Mouse (Mus musculus) lung, embryonic 16.5 days (tissue): ENCODE measurements at regions not wholly inside any gene's neighbourhood (a gene's known extent, or its start where the extent isn't known, plus 50 kb on each side); places are given as distances from the start of the nearest gene placed in this dataset.

Experiments used
- ATAC-seq: fragments of 200-750 bp; cut with Nextera tagmentation; 2 replicates; pipeline ENCODE4 v1.8.0; 2017; ENCODE audit warnings: low read depth, mild to moderate bottlenecking, moderate library complexity
- H3K27ac ChIP-seq: fragments of 300-500 bp; sonication (generic); 2 replicates; pipeline ENCODE4 v1.5.1; 2014; ENCODE audit warnings: mild to moderate bottlenecking, control low read depth, low read length
- H3K27me3 ChIP-seq: fragments of 300-500 bp; sonication (generic); 2 replicates; pipeline ENCODE4 v1.6.1; 2014; ENCODE audit warnings: low read depth, low read length, mixed read lengths; ENCODE audit not compliant: control insufficient read depth, insufficient read depth
- H3K36me3 ChIP-seq: fragments of 300-500 bp; sonication (generic); 2 replicates; pipeline ENCODE4 v1.6.1; 2014; ENCODE audit warnings: low read length; ENCODE audit not compliant: control insufficient read depth, insufficient read depth
- H3K4me1 ChIP-seq: fragments of 300-500 bp; sonication (generic); replicated peaks from 2 replicates; pipeline ENCODE4 v1.6.1; 2014; ENCODE audit warnings: low read length, mixed read lengths; ENCODE audit not compliant: control insufficient read depth, insufficient read depth
- H3K4me2 ChIP-seq: fragments of 300-500 bp; sonication (generic); 2 replicates; pipeline ENCODE4 v1.6.1; 2014; ENCODE audit warnings: low read depth, low read length, control low read depth
- H3K4me3 ChIP-seq: fragments of 300-500 bp; sonication (generic); 2 replicates; pipeline ENCODE4 v1.5.1; 2014; ENCODE audit warnings: mild to moderate bottlenecking, low read length, control low read depth
- H3K9ac ChIP-seq: fragments of 300-500 bp; sonication (generic); 2 replicates; pipeline ENCODE4 v1.6.1; 2014; ENCODE audit warnings: low read length, control low read depth
- H3K9me3 ChIP-seq: fragments of 300-500 bp; sonication (generic); 2 replicates; pipeline ENCODE4 v1.6.1; 2016; ENCODE audit warnings: low read length; ENCODE audit not compliant: control insufficient read depth
- WGBS: fragments of 180-500 bp; shearing (Covaris S2); extraction: QIAGEN DNeasy Blood & Tissue Kit; methylation state at CpG from one replicate; pipeline ENCODE4 v1.1.7; 2014; 5-methylcytosine and 5-hydroxymethylcytosine counted together

DNA sequence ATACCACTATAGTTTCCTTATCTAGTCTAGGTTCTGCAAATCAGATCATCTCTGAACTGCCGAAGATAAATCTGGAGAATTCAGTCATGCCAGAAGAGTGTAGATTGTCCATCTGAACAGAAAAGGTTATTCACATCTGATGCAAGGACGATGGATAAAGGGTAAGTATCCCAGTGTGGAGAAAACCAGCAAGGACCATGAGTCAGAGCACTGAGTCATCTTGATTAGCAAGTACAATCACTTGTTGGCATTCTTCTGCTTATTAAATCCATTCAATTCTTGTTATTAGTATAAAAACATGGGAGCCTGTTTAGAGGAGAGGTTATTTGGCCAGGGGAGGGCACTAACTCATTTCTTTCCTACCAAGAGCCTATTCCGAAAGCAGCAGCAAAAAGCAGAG, 195.7 kb upstream of the Tas2r134 start:
- Histone ChIP-seq H3K4me3 (no peak overlapping the region), H3K27me3 (no peaks in the 10 kb centered on the region), H3K9me3 (no peaks in the 10 kb centered on the region; the same call in 1 of the 2 replicates), H3K27ac (no peak overlapping the region), H3K4me2 (no peak overlapping the region), H3K36me3 (no peaks in the 10 kb centered on the region), H3K9ac (no peak overlapping the region), H3K4me1 (no peaks in the 10 kb centered on the region; the same call in 1 of the 2 replicates)
- no peak for ATAC-seq
- 86% methylated on average over 3 of the region's 3 CpGs for WGBS

- Histone ChIP-seq H3K9me3 (no peaks in the 10 kb centered on the region; the same call in 1 of the 2 replicates), H3K36me3 (no peaks in the 10 kb centered on the region), H3K27ac (no peak overlapping the region), H3K4me2 (no peak overlapping the region), H3K4me1 (no peaks in the 10 kb centered on the region; the same call in 1 of the 2 replicates), H3K4me3 (no peak overlapping the region), H3K9ac (no peak overlapping the region), H3K27me3 (no peaks in the 10 kb centered on the region)
- no peak for ATAC-seq
- 35% methylated on average over 5 of the region's 5 CpGs for WGBS
These were observed 197.6 kb upstream of the Tas2r134 start for GRCm38 (mm10) chr2:51429716-51430115.

DNA sequence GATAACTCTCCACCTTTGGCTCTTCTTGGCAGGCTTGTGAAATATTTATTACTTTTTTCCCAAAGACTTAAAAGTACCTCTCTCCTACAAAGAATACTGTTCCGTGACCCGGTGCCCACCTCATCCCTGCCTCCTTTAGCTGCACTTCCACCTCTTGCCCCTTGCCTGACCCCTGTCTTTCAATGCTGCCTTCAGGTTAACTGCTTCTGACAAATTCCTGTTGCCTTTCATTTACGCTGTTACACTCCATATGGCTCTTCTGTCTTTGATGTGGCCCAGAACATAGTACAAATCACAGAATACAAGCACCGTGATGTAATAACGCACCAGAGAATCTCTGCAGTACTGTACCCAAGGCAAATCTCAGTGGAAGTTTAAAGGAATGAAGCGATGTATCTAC, 204.9 kb upstream of the Tas2r134 start:
- Histone ChIP-seq H3K36me3 (no peaks in the 10 kb centered on the region), H3K9me3 (no peaks in the 10 kb centered on the region), H3K27me3 (no peaks in the 10 kb centered on the region), H3K4me2 (no peak overlapping the region), H3K4me3 (no peak overlapping the region), H3K4me1 (no peaks in the 10 kb centered on the region), H3K9ac (no peak overlapping the region), H3K27ac (no peak overlapping the region)
- no peak for ATAC-seq
- 43% methylated on average over 6 of the region's 6 CpGs for WGBS

DNA sequence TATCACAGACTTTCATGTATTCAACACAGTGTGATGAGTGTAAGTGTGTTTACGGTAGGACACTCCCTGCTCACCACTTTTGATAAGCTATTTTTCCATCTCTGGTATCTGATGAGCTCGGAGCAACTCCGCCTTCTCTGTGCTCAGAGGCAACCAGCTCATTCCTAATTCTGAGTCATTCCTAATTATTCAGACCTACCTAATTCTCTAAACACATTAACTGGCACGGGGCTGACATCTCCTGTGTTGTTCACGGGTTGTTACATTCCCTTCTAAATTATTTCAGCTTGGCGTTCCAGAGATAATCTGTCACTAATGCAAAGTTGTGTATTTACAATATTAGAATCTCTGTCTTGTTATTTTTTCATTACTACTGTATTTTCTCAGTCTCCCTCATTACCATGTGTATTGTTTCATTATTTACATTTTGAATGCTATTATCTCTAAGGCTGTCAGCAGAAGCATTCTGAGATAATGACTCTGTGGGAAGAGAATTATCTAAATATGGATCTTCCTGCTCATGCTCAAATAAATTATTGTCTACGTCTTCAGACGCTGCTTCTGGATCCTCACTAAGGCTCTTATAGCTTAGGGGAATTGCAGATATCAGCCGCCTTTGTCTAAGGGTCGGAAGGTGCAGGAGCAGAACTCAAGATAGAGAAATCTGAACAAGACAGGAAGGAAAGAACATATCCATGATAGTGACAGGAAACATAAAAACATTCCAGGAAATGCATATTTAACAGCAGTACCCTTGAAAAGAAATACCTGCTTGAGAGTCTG, 209.2 kb upstream of the Tas2r134 start:
- WGBS = 65% methylated on average over 10 of the region's 10 CpGs
- Histone ChIP-seq H3K4me2 (no peak overlapping the region), H3K27me3 (no peaks in the 10 kb centered on the region), H3K9ac (no peak overlapping the region), H3K9me3 (no peaks in the 10 kb centered on the region), H3K4me1 (no peaks in the 10 kb centered on the region), H3K27ac (no peak overlapping the region), H3K4me3 (no peak overlapping the region), H3K36me3 (no peaks in the 10 kb centered on the region)
- no peak for ATAC-seq

DNA sequence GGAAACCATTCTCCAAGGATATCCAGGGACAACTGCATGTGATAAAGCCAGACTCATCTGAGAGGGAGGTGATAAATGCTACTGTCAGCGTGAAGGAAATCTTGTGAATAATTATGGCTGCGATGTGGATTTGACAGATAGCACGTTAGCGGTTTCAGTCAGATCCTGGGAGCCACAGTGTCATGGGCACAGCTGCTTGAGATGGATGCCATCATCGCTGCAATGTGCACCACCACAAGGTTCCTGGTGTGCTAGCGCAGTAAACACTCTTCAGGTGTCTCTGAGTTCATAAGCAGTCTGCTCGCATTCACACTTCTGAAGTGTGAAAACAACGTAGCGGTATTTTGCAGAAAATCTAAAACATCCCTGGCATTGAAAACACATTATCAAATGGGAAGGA, 238.9 kb upstream of the Tas2r134 start:
- no peaks in the 10 kb centered on the region for H3K9me3 ChIP-seq
- no peaks in the 10 kb centered on the region for H3K27me3 ChIP-seq
- no peaks in the 10 kb centered on the region for H3K4me1 ChIP-seq
- H3K4me3 ChIP-seq = no peak overlapping the region
- no peak for ATAC-seq
- WGBS = 84% methylated on average over 9 of the region's 9 CpGs
- no peaks in the 10 kb centered on the region for H3K36me3 ChIP-seq
- H3K27ac ChIP-seq = no peak overlapping the region
- H3K9ac ChIP-seq = no peak overlapping the region
- no peak overlapping the region for H3K4me2 ChIP-seq

GRCm38 (mm10) chr2:51387136-51387535, 238.2 kb upstream of the Rnd3 start:
- 41% methylated on average over 1 of the region's 1 CpGs for WGBS
- ATAC-seq = no peak
- Histone ChIP-seq H3K4me3 (no peak overlapping the region), H3K9me3 (no peaks in the 10 kb centered on the region), H3K27ac (no peak overlapping the region), H3K4me1 (no peaks in the 10 kb centered on the region), H3K27me3 (no peaks in the 10 kb centered on the region), H3K36me3 (no peaks in the 10 kb centered on the region), H3K9ac (no peak overlapping the region), H3K4me2 (no peak overlapping the region)

GRCm38 (mm10) chr2:51376597-51376996, 227.7 kb upstream of the Rnd3 start:
- H3K27me3 ChIP-seq = no peaks in the 10 kb centered on the region
- H3K9me3 ChIP-seq = no peaks in the 10 kb centered on the region
- no peaks in the 10 kb centered on the region for H3K36me3 ChIP-seq
- ATAC-seq = no peak
- 81% methylated on average over 4 of the region's 4 CpGs for WGBS
- no peak overlapping the region for H3K4me2 ChIP-seq
- no peaks in the 10 kb centered on the region; the same call in none of the 2 replicates for H3K4me1 ChIP-seq
- no peak overlapping the region for H3K9ac ChIP-seq
- H3K27ac ChIP-seq = no peak overlapping the region
- no peak overlapping the region for H3K4me3 ChIP-seq

GRCm38 (mm10) chr2:51374636-51375035, 225.7 kb upstream of the Rnd3 start:
- Histone ChIP-seq H3K9me3 (no peaks in the 10 kb centered on the region), H3K4me3 (no peak overlapping the region), H3K9ac (no peak overlapping the region), H3K36me3 (no peaks in the 10 kb centered on the region), H3K27me3 (no peaks in the 10 kb centered on the region), H3K4me1 (no peaks in the 10 kb centered on the region; the same call in none of the 2 replicates), H3K4me2 (no peak overlapping the region), H3K27ac (no peak overlapping the region)
- ATAC-seq = no peak
- 83% methylated on average over 6 of the region's 6 CpGs for WGBS

DNA sequence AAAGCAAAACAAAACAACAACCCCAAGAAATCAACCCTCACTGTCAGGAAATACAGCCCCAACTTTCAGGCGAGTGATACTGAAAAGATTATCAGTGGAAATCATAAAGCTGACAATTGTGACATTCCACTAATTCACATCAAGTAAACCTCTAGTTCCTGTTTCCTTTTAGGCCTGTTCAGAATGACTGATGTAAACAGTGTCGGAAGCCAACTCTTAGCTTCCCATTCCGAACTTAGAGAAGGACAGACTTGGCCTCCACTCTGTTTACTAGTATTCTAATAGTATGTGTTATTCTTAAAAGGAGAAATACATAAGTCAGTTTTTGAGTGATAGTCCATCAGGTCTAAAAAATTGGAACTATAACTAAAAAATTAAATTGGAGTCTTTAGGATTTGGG, 223.9 kb upstream of the Rnd3 start:
- Histone ChIP-seq H3K9me3 (no peaks in the 10 kb centered on the region), H3K4me1 (no peaks in the 10 kb centered on the region; the same call in none of the 2 replicates), H3K36me3 (no peaks in the 10 kb centered on the region), H3K9ac (no peak overlapping the region), H3K27me3 (no peaks in the 10 kb centered on the region), H3K27ac (no peak overlapping the region), H3K4me2 (no peak overlapping the region), H3K4me3 (no peak overlapping the region)
- ATAC-seq = peak; percentile 62; the same call in 1 of the 2 replicates
- 33% methylated on average over 3 of the region's 3 CpGs for WGBS
